Mouse (Mus musculus) erythroid progenitor cell, adult 5-6 weeks (primary cell): ENCODE measurements around the gene Arap1. TPM values are rescaled to one million over a fixed set of nuclear protein-coding genes. Genes with fewer than 3 reads are reported as not detected.
A peak's percentile ranks its signal among the peaks of the same experiment; 100 is the strongest.

Experiments used
- ATAC-seq: replicated peaks from 2 replicates; pipeline ENCODE4 v1.8.0; 2016; ENCODE audit warnings: moderate number of reproducible peaks, mild to moderate bottlenecking, moderate TSS enrichment, inconsistent platforms; ENCODE audit not compliant: poor library complexity, low FRiP score, severe bottlenecking
- total RNA-seq, 2 experiments: library from RNA; stranded (forward) in 1 of 2; stranded (reverse) in 1 of 2; fragments of 150-400 nt in 1 of 2; fragments of 186-747, 209-891 nt in 1 of 2; gene quantifications; 2 replicates each; pipeline versions ENCODE4 v1.2.3 to v1.2.4; 2015 to 2017; ENCODE audit warnings: low replicate concordance in 2 of 2

The Arap1 gene
- total RNA-seq (2015; ENCODE audit: low replicate concordance), result 15.1 and 20.1 TPM in 2 replicates
- total RNA-seq (2017; ENCODE audit: low replicate concordance), result 10.6 and 12.7 TPM in 2 replicates

DNA sequence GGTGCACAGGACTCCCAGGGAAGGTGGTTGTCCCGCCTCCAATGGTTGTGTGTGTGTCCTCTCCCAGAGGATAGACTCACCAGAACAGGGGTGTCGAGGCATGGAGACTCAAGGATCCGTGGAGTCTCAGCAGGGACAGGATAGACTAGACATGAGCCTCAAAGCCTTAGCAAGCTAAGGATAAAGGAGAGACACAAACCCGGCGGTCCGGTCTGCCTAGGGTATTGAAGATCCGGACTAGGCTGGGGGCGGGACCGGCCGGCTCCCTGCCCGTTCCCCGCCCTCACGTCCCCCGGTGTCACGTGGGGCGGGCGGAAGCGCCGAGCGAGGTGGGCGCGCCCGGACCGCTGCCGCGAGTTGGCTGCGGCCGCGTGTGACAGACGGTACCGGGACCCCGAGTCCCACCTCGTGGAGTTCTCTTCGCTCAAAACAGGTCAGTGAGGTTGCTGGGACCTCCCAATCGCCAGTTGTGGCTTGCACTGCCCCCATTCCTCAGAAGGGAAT, at the start of gene Arap1:
TSS of gene Arap1 (plus strand) at position 301 of the 504 bp plus-strand sequence.
- peak; percentile 80 for ATAC-seq

- ATAC-seq, result no peak
These were observed 49.5 kb upstream of the Arap1 start for GRCm38 (mm10) chr7:101298375-101298774.

- ATAC-seq, result no peak
These were observed 46.4 kb upstream of the Arap1 start for GRCm38 (mm10) chr7:101301361-101301880.

- ATAC-seq, result peak; percentile 90
These were observed 45.9 kb upstream of the Arap1 start, which contains the start of gene Atg16l2 for GRCm38 (mm10) chr7:101301881-101302456. Gene Atg16l2, minus strand, starts transcription at chr7:101302251.

DNA sequence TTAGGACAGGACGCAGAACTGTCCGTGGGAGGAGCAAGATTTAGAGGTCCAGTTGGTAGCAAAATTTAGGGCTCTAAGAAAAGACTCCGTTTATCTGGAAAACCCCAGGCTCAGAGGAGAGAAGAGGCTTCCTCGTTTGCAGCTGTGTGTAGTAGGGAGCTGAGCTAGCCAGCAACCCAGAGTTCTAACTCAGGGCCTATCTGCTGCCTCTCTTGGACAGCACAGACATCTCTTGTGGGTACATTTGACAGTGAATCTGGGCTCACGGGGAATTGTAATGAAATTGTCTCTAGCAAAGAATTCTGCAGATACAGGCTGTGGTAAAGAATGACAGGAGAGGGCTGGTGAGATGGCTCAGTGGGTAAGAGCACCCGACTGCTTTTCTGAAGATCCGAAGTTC, 45.2 kb upstream of the Arap1 start:
- ATAC-seq, result no peak

DNA sequence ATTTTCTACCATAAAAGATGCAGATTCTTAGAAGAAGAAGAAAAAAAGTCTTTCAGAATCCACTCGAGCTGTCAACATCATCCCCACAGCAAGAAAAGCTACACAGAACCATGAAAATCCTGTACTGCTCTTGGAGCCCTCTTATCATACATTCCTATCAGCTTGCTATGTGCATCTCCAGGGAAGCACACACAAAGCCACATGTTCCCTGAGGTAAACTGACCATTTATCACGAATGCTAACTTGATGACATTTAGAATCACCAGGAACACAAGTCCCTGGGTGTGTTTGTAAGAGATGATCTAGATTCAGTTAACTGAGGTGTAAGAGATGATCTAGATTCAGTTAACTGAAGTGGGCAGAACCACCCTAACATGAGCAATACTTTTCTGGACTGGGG, 41.0 kb upstream of the Arap1 start:
- ATAC-seq, result no peak

GRCm38 (mm10) chr7:101309985-101310326, 37.9 kb upstream of the Arap1 start:
- ATAC-seq, result 0 out of 2 replicates have a peak, but pooled peaks have one; percentile 1

DNA sequence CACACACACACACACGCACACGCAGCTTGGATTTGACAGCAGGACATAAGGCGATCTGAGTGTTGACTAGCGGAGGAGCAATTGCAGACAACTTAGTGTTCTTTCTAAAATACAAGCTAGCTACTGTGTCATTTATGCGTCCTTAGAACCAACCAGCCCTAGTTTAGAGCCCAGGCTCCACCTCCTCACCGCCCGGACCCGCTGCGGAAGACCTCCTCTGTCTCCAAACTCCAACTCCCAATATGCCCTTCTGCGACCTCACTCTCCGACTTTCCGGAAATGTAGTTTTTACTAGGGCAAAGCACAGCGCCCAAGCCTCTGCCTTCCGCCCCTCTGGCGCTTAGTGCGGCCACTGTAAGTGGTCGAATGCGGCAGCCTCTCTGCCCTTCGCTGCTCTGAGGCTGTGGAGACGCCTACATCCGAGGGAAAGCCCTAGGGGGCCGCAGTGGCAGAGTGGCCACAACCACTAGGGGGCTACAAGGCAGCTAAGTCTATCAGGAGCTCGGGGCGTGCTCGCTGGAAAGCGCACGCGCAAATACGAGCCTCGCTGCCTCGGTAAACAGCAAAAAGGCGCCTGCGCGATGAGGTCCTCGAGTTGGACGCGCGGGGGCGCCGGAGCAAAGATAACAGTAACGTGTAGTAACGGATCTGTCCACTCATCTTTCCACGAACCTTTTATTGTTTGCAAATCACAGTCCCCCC, 37.4 kb upstream of the Arap1 start:
- ATAC-seq, result peak; percentile 94

GRCm38 (mm10) chr7:101311061-101311460, 36.8 kb upstream of the Arap1 start:
- no peak for ATAC-seq

- ATAC-seq, result no peak
These were observed 34.8 kb upstream of the Arap1 start for GRCm38 (mm10) chr7:101313033-101313432.

- no peak for ATAC-seq
These were observed 33.5 kb upstream of the Arap1 start for GRCm38 (mm10) chr7:101314396-101314795.

DNA sequence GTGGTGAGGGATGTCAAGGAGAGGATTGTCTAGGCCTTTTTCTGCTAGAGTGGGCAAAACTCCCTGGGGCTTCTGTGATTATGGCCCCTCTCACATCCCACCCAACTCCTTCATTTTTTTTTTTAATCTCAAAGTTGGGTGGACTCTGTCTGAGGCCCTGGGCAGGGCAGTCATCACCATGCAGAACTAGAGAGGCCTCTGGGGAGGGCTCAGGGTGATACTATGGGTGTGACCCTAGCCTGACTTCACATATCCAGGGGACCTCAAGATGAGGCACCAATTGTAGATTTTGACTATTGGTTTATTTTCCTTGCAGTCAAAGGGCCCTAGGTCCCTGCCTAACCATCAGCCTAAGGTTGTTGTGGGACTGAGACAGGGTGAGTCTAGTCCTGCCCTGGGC, 32.2 kb upstream of the Arap1 start:
- ATAC-seq, result no peak

DNA sequence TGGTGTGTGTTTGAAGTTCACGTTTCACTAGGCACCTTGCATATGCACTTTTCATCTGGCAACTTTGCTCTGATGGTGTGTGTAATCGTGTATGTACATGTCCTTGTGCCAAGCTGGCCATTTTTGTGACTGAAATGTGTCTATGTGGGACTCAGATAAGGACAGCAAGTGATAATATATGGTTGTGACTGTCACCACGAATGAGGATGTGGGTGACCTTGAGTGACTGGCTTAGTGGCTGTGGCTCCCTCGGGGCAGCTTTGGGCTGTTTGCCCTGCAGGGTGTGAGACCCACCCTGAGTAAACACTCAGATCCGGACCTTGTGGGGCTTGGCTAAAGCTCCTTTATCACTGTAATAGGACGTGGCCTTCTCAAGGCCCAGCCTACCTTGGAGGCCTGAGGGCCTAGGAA, 31.3 kb upstream of the Arap1 start:
- ATAC-seq, result peak; percentile 53

GRCm38 (mm10) chr7:101317014-101317413, 30.9 kb upstream of the Arap1 start, which contains the start of gene Stard10:
Gene Stard10, plus strand, starts transcription at chr7:101317086.
- ATAC-seq, result no peak

- 0 out of 2 replicates have a peak, but pooled peaks have one; percentile 7 for ATAC-seq
These were observed 29.0 kb upstream of the Arap1 start for GRCm38 (mm10) chr7:101318848-101319247.

- no peak for ATAC-seq
These were observed 28.1 kb upstream of the Arap1 start for GRCm38 (mm10) chr7:101319796-101320195.

- no peak for ATAC-seq
These were observed 27.3 kb upstream of the Arap1 start for GRCm38 (mm10) chr7:101320399-101321217.

DNA sequence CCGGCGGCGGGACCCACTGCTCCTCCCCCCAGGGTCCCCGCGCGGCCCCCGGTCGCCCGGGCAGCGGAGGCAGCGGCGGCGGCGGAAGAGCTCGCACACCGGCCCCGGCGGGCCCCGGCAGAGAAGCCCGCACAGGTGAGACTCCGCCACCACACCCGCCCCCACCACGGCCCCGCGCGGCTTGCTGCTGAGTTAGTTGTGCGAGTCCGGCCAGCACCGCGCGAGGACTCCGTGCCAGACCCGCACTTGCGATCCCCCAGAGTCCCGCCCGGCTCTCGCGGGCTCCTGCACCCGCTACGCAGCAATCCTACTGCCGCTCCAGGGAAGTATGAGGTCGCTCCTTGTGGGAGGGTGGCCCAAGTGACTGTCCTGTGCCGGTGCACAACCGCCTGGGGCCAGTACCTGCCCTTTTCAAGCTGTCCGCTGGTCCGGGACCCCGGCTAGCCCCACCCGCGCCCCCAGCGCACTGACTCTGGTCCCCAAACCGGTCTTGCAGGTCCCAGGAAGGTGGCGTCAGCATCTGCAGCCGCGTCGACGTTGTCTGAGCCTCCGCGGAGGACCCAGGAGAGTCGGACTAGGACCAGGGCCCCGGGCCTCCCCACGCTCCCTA, 26.5 kb upstream of the Arap1 start:
- ATAC-seq, result peak; percentile 20

- ATAC-seq, result peak; percentile 62
These were observed 24.7 kb upstream of the Arap1 start for GRCm38 (mm10) chr7:101323141-101323594.
